Mouse (Mus musculus) embryonic facial prominence, embryonic 11.5 days (tissue): ENCODE data around the gene Kif3a. TPM values are rescaled to one million over a fixed set of nuclear protein-coding genes. Genes with fewer than 3 reads are reported as not detected.
A peak's percentile ranks its signal among the peaks of the same experiment; 100 is the strongest.

Source experiments
- ATAC-seq: fragments of 200-750 bp; cut with Nextera tagmentation; replicated peaks from 2 replicates; pipeline ENCODE4 v1.8.0; 2017; ENCODE audit warnings: low read depth; ENCODE audit not compliant: insufficient number of reproducible peaks, low FRiP score, low TSS enrichment
- DNase-seq: peaks from one replicate; pipeline ENCODE4 v3.0.0-alpha.2; 2015; ENCODE audit warnings: low spot score
- H3K27ac ChIP-seq: fragments of 300-500 bp; sonication (generic); replicated peaks from 2 replicates; pipeline ENCODE4 v1.5.1; 2014; ENCODE audit warnings: mild to moderate bottlenecking, low read depth, low read length, control low read depth
- H3K27me3 ChIP-seq: fragments of 300-500 bp; sonication (generic); 2 replicates; pipeline ENCODE4 v1.6.1; 2014; ENCODE audit warnings: mild to moderate bottlenecking, low read length, moderate library complexity, mixed read lengths; ENCODE audit not compliant: control insufficient read depth, insufficient read depth
- H3K36me3 ChIP-seq: fragments of 300-500 bp; sonication (generic); replicated peaks from 2 replicates; pipeline ENCODE4 v1.6.1; 2014; ENCODE audit warnings: low read depth, mild to moderate bottlenecking, low read length, moderate library complexity, mixed read lengths; ENCODE audit not compliant: control insufficient read depth, insufficient read depth
- H3K4me1 ChIP-seq: fragments of 300-500 bp; sonication (generic); 2 replicates; pipeline ENCODE4 v1.6.1; 2014; ENCODE audit warnings: low read length, mixed read lengths; ENCODE audit not compliant: control insufficient read depth, insufficient read depth
- H3K4me2 ChIP-seq: fragments of 300-500 bp; sonication (generic); 2 replicates; pipeline ENCODE4 v1.6.1; 2014; ENCODE audit warnings: low read depth, mild to moderate bottlenecking, control low read depth, low read length, moderate library complexity
- H3K4me3 ChIP-seq: fragments of 300-500 bp; sonication (generic); 2 replicates; pipeline ENCODE4 v1.5.1; 2014; ENCODE audit warnings: low read depth, low read length, control low read depth
- H3K9ac ChIP-seq: fragments of 300-500 bp; sonication (generic); replicated peaks from 2 replicates; pipeline ENCODE4 v1.6.1; 2014; ENCODE audit warnings: mild to moderate bottlenecking, control low read depth, low read length
- H3K9me3 ChIP-seq: fragments of 300-500 bp; sonication (generic); replicated peaks from 2 replicates; pipeline ENCODE4 v1.6.1; 2016; ENCODE audit warnings: mild to moderate bottlenecking, low read length, inconsistent platforms, mixed read lengths; ENCODE audit not compliant: control insufficient read depth
- WGBS: fragments of 180-500 bp; shearing (Covaris S2); extraction: QIAGEN DNeasy Blood & Tissue Kit; methylation state at CpG from one replicate; pipeline ENCODE4 v1.1.7; 2014; 5-methylcytosine and 5-hydroxymethylcytosine counted together
- polyA plus RNA-seq: library from polyadenylated mRNA; unstranded; fragments of >200 nt; fragmentation: Nextera tagmentation; extraction: Ambion mirVana; gene quantifications from 2 replicates; pipeline ENCODE4 v1.2.1, GENCODE M21; 2014

Gene Kif3a
- polyA plus RNA-seq: 71.6 and 86.4 TPM in 2 replicates

- Histone ChIP-seq H3K9ac (peak within 1 kb of the TSS; percentile 67), H3K4me1 (no peaks in the 10 kb centered on the region), H3K4me3 (peak within 1 kb of the TSS; percentile 73), H3K36me3 (no peaks in the 10 kb centered on the region), H3K9me3 (no peaks in the 10 kb centered on the region), H3K4me2 (peak within 1 kb of the TSS; percentile 66), H3K27ac (no peak within 1 kb of the TSS), H3K27me3 (no peaks in the 10 kb centered on the region)
- ATAC-seq (peak; percentile 96), DNase-seq (peak; percentile 97)
- whole genome bisulfite sequencing: 1% methylated on average over 57 of the region's 69 CpGs
Observed at GRCm38 (mm10) chr11:53567224-53568014, at the start of gene Kif3a. Kif3a (plus strand) TSS chr11:53567379.

- no peak overlapping the region; the same call in 1 of the 2 replicates for H3K9ac ChIP-seq
- 32% methylated on average over 5 of the region's 5 CpGs for WGBS
- H3K27ac ChIP-seq: no peak overlapping the region
- ATAC-seq (no peak), DNase-seq (no peak)
- H3K27me3 ChIP-seq: 0 out of 2 replicates have a peak, but pooled peaks cover 2% of the 10 kb centered on the region
- no peaks in the 10 kb centered on the region for H3K9me3 ChIP-seq
- no peaks in the 10 kb centered on the region for H3K36me3 ChIP-seq
- H3K4me3 ChIP-seq: no peak overlapping the region
- H3K4me1 ChIP-seq: no peaks in the 10 kb centered on the region; the same call in 1 of the 2 replicates
- H3K4me2 ChIP-seq: no peak overlapping the region
Observed at GRCm38 (mm10) chr11:53518759-53519158, 48.4 kb upstream of the Kif3a start.

- Histone ChIP-seq H3K4me3 (peak within 1 kb of the TSS; percentile 81), H3K36me3 (no peaks in the 10 kb centered on the region), H3K4me1 (no peaks in the 10 kb centered on the region; the same call in 1 of the 2 replicates), H3K4me2 (peak within 1 kb of the TSS; percentile 75), H3K27ac (0 out of 2 replicates have a peak within 1 kb of the TSS, but pooled peaks have one; percentile 36), H3K27me3 (0 out of 2 replicates have a peak, but pooled peaks cover 2% of the 10 kb centered on the region), H3K9ac (peak within 1 kb of the TSS; percentile 85), H3K9me3 (no peaks in the 10 kb centered on the region)
- WGBS: 5% methylated on average over 57 of the region's 79 CpGs
- DNase-seq (peak; percentile 79), ATAC-seq (peak; percentile 81)
Observed at GRCm38 (mm10) chr11:53519207-53520121, 47.7 kb upstream of the Kif3a start, which contains the start of gene Sept8. Sept8 (plus strand) TSS chr11:53519257.

GRCm38 (mm10) chr11:53520122-53520978 lies 46.8 kb upstream of the Kif3a start:
- Histone ChIP-seq H3K27me3 (0 out of 2 replicates have a peak, but pooled peaks cover 2% of the 10 kb centered on the region), H3K27ac (no peak overlapping the region), H3K36me3 (no peaks in the 10 kb centered on the region), H3K4me3 (peak overlapping the region; percentile 81), H3K9ac (peak overlapping the region; percentile 85), H3K4me2 (peak overlapping the region; percentile 75), H3K4me1 (no peaks in the 10 kb centered on the region; the same call in 1 of the 2 replicates), H3K9me3 (no peaks in the 10 kb centered on the region)
- WGBS: 3% methylated on average over 24 of the region's 24 CpGs
- ATAC-seq: peak; percentile 42
- DNase-seq: peak; percentile 52

- Histone ChIP-seq H3K4me1 (no peaks in the 10 kb centered on the region; the same call in 1 of the 2 replicates), H3K4me2 (peak overlapping the region; percentile 75; the same call in 1 of the 2 replicates), H3K27me3 (0 out of 2 replicates have a peak, but pooled peaks cover 2% of the 10 kb centered on the region), H3K9me3 (no peaks in the 10 kb centered on the region), H3K9ac (no peak overlapping the region), H3K4me3 (no peak overlapping the region), H3K36me3 (no peaks in the 10 kb centered on the region), H3K27ac (no peak overlapping the region)
- DNase-seq: no peak
- no peak for ATAC-seq
- 61% methylated on average over 16 of the region's 16 CpGs for WGBS
Observed at GRCm38 (mm10) chr11:53521120-53521820, 45.9 kb upstream of the Kif3a start.

- ATAC-seq (no peak), DNase-seq (no peak)
- H3K27me3 ChIP-seq: 0 out of 2 replicates have a peak, but pooled peaks cover 2% of the 10 kb centered on the region
- H3K36me3 ChIP-seq: no peaks in the 10 kb centered on the region
- no peak overlapping the region for H3K27ac ChIP-seq
- no peak overlapping the region for H3K9ac ChIP-seq
- no peak overlapping the region for H3K4me2 ChIP-seq
- no peak overlapping the region for H3K4me3 ChIP-seq
- WGBS: 85% methylated on average over 7 of the region's 7 CpGs
- no peaks in the 10 kb centered on the region for H3K9me3 ChIP-seq
- no peaks in the 10 kb centered on the region; the same call in 1 of the 2 replicates for H3K4me1 ChIP-seq
Observed at GRCm38 (mm10) chr11:53521821-53522131, 45.4 kb upstream of the Kif3a start.

- no peaks in the 10 kb centered on the region for H3K9me3 ChIP-seq
- DNase-seq (no peak), ATAC-seq (no peak)
- no peaks in the 10 kb centered on the region; the same call in 1 of the 2 replicates for H3K4me1 ChIP-seq
- no peaks in the 10 kb centered on the region for H3K36me3 ChIP-seq
- no peak overlapping the region for H3K27ac ChIP-seq
- H3K9ac ChIP-seq: no peak overlapping the region
- no peak overlapping the region for H3K4me2 ChIP-seq
- no peak overlapping the region for H3K4me3 ChIP-seq
- 0 out of 2 replicates have a peak, but pooled peaks cover 2% of the 10 kb centered on the region for H3K27me3 ChIP-seq
- 93% methylated on average over 3 of the region's 3 CpGs for WGBS
Observed at GRCm38 (mm10) chr11:53522362-53522761, 44.8 kb upstream of the Kif3a start.
